Mouse (Mus musculus) thymus, adult 2 months (tissue): ENCODE data around the gene Pik3c2a.

Experiments
- CTCF ChIP-seq: fragments of 200-500 bp; IDR thresholded peaks from 2 replicates; pipeline ENCODE4 v1.5.1; 2012; ENCODE audit warnings: mild to moderate bottlenecking, control low read depth, low read length, moderate library complexity, borderline replicate concordance; ENCODE audit not compliant: control insufficient read depth, poor library complexity, insufficient read depth; ENCODE audit errors: extremely low read depth
- POLR2A ChIP-seq: fragments of 200-500 bp; IDR thresholded peaks from 2 replicates; pipeline ENCODE4 v1.6.1; 2012; ENCODE audit warnings: mild to moderate bottlenecking, low read length, control low read depth, moderate library complexity; ENCODE audit not compliant: control insufficient read depth, poor library complexity, insufficient read depth; ENCODE audit errors: extremely low read depth

GRCm38 (mm10) chr7:116301144-116301543 lies 142.1 kb downstream of the Pik3c2a start:
- no peak for TF ChIP-seq CTCF
- TF ChIP-seq POLR2A = no peak
